Mouse (Mus musculus) testis, adult 2 months (tissue): ENCODE results near the gene Rangap1. TPM values are rescaled to one million over a fixed set of nuclear protein-coding genes. Genes with fewer than 3 reads are reported as not detected.

Source experiments
- H3K27ac ChIP-seq: fragments of 200-500 bp; 2 replicates; pipeline ENCODE4 v1.5.1; 2012; ENCODE audit warnings: low read depth, low read length; ENCODE audit not compliant: control insufficient read depth, insufficient read depth
- H3K27me3 ChIP-seq: fragments of 200-500 bp; 2 replicates; pipeline ENCODE4 v1.6.1; 2012; ENCODE audit warnings: mild to moderate bottlenecking, low read length, moderate library complexity; ENCODE audit not compliant: control insufficient read depth, insufficient read depth
- H3K36me3 ChIP-seq: fragments of 200-500 bp; 2 replicates; pipeline ENCODE4 v1.6.1; 2012; ENCODE audit warnings: mild to moderate bottlenecking, low read length; ENCODE audit not compliant: control insufficient read depth, insufficient read depth
- H3K4me1 ChIP-seq: fragments of 200-500 bp; 2 replicates; pipeline ENCODE4 v1.6.1; 2012; ENCODE audit warnings: low read length; ENCODE audit not compliant: control insufficient read depth, insufficient read depth
- H3K4me3 ChIP-seq: fragments of 200-500 bp; 2 replicates; pipeline ENCODE4 v1.5.1; 2012; ENCODE audit warnings: low read depth, mild to moderate bottlenecking, low read length, moderate library complexity, mixed read lengths; ENCODE audit not compliant: control insufficient read depth
- CTCF ChIP-seq: fragments of 200-500 bp; IDR thresholded peaks from 2 replicates; pipeline ENCODE4 v1.5.1; 2012; ENCODE audit warnings: low read depth, mild to moderate bottlenecking, inconsistent platforms, low read length, moderate library complexity; ENCODE audit not compliant: control insufficient read depth, insufficient read depth, insufficient replicate concordance
- POLR2A ChIP-seq: fragments of 200-500 bp; IDR thresholded peaks from 2 replicates; pipeline ENCODE4 v1.6.1; 2012; ENCODE audit warnings: low read depth, mild to moderate bottlenecking, inconsistent platforms, low read length, moderate library complexity; ENCODE audit not compliant: control insufficient read depth
- polyA plus RNA-seq: library from polyadenylated mRNA; depleted of rRNA; stranded (reverse); fragments of >200 nt; gene quantifications from 2 replicates; pipeline ENCODE4 v1.2.3, GENCODE M21; 2012; rRNA removed

Rangap1 gene
- 234 and 245 TPM in 2 replicates for polyA plus RNA-seq

GRCm38 (mm10) chr15:81744992-81745600 lies at the start of gene Rangap1, which contains the start of gene Zc3h7b:
TSS of gene Rangap1 (minus strand) at chr15:81745530.
TSS of gene Zc3h7b (plus strand) at chr15:81745057.
- Histone ChIP-seq H3K27me3 (no peaks in the 10 kb centered on the region), H3K36me3 (no peaks in the 10 kb centered on the region), H3K4me3 (peak within 1 kb of the TSS; percentile 75), H3K27ac (peak within 1 kb of the TSS; percentile 75), H3K4me1 (no peaks in the 10 kb centered on the region; the same call in none of the 2 replicates)
- TF ChIP-seq POLR2A = 0 out of 2 replicates have a peak, but pooled peaks have one; percentile 38
- TF ChIP-seq CTCF = no peak

GRCm38 (mm10) chr15:81792444-81792843 lies 47.1 kb upstream of the Rangap1 start:
- no peak overlapping the region for H3K4me3 ChIP-seq
- TF ChIP-seq CTCF (no peak), POLR2A (no peak)
- H3K36me3 ChIP-seq = no peaks in the 10 kb centered on the region

GRCm38 (mm10) chr15:81787525-81787924 lies 42.2 kb upstream of the Rangap1 start:
- Histone ChIP-seq H3K27ac (peak overlapping the region; percentile 43; the same call in 1 of the 2 replicates), H3K27me3 (no peaks in the 10 kb centered on the region), H3K4me1 (peaks cover 3% of the 10 kb centered on the region), H3K4me3 (no peak overlapping the region), H3K36me3 (no peaks in the 10 kb centered on the region)
- TF ChIP-seq POLR2A = no peak

More at GRCm38 (mm10) chr15:81792444-81792843, 47.1 kb upstream of the Rangap1 start:
- Histone ChIP-seq H3K4me1 (no peaks in the 10 kb centered on the region), H3K27ac (no peak overlapping the region), H3K27me3 (no peaks in the 10 kb centered on the region)

GRCm38 (mm10) chr15:81785701-81786100 lies 40.4 kb upstream of the Rangap1 start:
- Histone ChIP-seq H3K4me1 (peaks cover 3% of the 10 kb centered on the region), H3K4me3 (no peak overlapping the region), H3K27me3 (no peaks in the 10 kb centered on the region), H3K36me3 (no peaks in the 10 kb centered on the region), H3K27ac (no peak overlapping the region)
- no peak for TF ChIP-seq POLR2A

GRCm38 (mm10) chr15:81784762-81785161 lies 39.4 kb upstream of the Rangap1 start:
- TF ChIP-seq POLR2A = no peak
- no peak for TF ChIP-seq CTCF
- H3K36me3 ChIP-seq = no peaks in the 10 kb centered on the region
- no peak overlapping the region for H3K27ac ChIP-seq
- H3K4me3 ChIP-seq = no peak overlapping the region
- H3K4me1 ChIP-seq = peaks cover 3% of the 10 kb centered on the region
- H3K27me3 ChIP-seq = no peaks in the 10 kb centered on the region

GRCm38 (mm10) chr15:81781816-81782215 lies 36.5 kb upstream of the Rangap1 start:
- Histone ChIP-seq H3K4me1 (peaks cover 3% of the 10 kb centered on the region), H3K27ac (no peak overlapping the region), H3K36me3 (no peaks in the 10 kb centered on the region), H3K27me3 (no peaks in the 10 kb centered on the region), H3K4me3 (no peak overlapping the region)
- TF ChIP-seq CTCF (no peak), POLR2A (no peak)

- Histone ChIP-seq H3K4me3 (no peak overlapping the region), H3K27me3 (no peaks in the 10 kb centered on the region), H3K36me3 (no peaks in the 10 kb centered on the region), H3K27ac (no peak overlapping the region), H3K4me1 (no peaks in the 10 kb centered on the region; the same call in 1 of the 2 replicates)
- TF ChIP-seq CTCF (no peak), POLR2A (no peak)
Observed at GRCm38 (mm10) chr15:81776631-81777422, 31.5 kb upstream of the Rangap1 start.
